Mouse (Mus musculus): Measurements from ENCODE around the gene Dtnb. TPM values are rescaled to one million over a fixed set of nuclear protein-coding genes. Genes with fewer than 3 reads are reported as not detected.

The Dtnb gene
- polyA plus RNA-seq, 1 experiment from 2014 or later, result 54.1 TPM

GRCm38 (mm10) chr12:3788421-3789051 lies 216.4 kb downstream of the Dtnb start:
- H3K4me1 ChIP-seq, result peaks cover 33% of the 10 kb centered on the region
- H3K9me3 ChIP-seq, result no peaks in the 10 kb centered on the region
- H3K36me3 ChIP-seq (replicated peaks), result no peaks in the 10 kb centered on the region
- 56% methylated on average over 5 of the region's 5 CpGs for WGBS
- H3K27ac ChIP-seq, result 0 out of 2 replicates have a peak overlapping the region, but pooled peaks have one; percentile 39
- no peak overlapping the region for H3K4me2 ChIP-seq
- no peaks in the 10 kb centered on the region for H3K27me3 ChIP-seq (replicated peaks)
- H3K4me3 ChIP-seq, result no peak overlapping the region
- no peak overlapping the region for H3K9ac ChIP-seq
- no peak for ATAC-seq (replicated peaks)

- no peak for ATAC-seq (replicated peaks)
These were observed 217.5 kb downstream of the Dtnb start for GRCm38 (mm10) chr12:3789626-3790185.

GRCm38 (mm10) chr12:3791257-3791656 lies 219.1 kb downstream of the Dtnb start:
- Histone ChIP-seq H3K9ac (peak overlapping the region; percentile 2; the same call in 1 of the 2 replicates), H3K27me3 (replicated peaks) (no peaks in the 10 kb centered on the region), H3K27ac (no peak overlapping the region), H3K4me3 (peak overlapping the region; percentile 34), H3K36me3 (replicated peaks) (no peaks in the 10 kb centered on the region), H3K4me2 (peak overlapping the region; percentile 51), H3K9me3 (no peaks in the 10 kb centered on the region), H3K4me1 (peaks cover 23% of the 10 kb centered on the region)
- peak; percentile 35 for ATAC-seq (replicated peaks)
- 60% methylated on average over 7 of the region's 7 CpGs for WGBS

More at GRCm38 (mm10) chr12:3789626-3790185, 217.5 kb downstream of the Dtnb start:
- H3K9ac ChIP-seq, result no peak overlapping the region
- H3K36me3 ChIP-seq (replicated peaks), result no peaks in the 10 kb centered on the region
- H3K4me2 ChIP-seq, result no peak overlapping the region
- H3K4me1 ChIP-seq, result peaks cover 24% of the 10 kb centered on the region
- no peak overlapping the region for H3K27ac ChIP-seq
- H3K9me3 ChIP-seq, result no peaks in the 10 kb centered on the region
- 67% methylated on average over 5 of the region's 5 CpGs for WGBS
- no peaks in the 10 kb centered on the region for H3K27me3 ChIP-seq (replicated peaks)
- no peak overlapping the region for H3K4me3 ChIP-seq

GRCm38 (mm10) chr12:3791732-3792131 lies 219.6 kb downstream of the Dtnb start:
- peak overlapping the region; percentile 34 for H3K4me3 ChIP-seq
- peak overlapping the region; percentile 51 for H3K4me2 ChIP-seq
- 0% methylated on average over 22 of the region's 22 CpGs for WGBS
- H3K27me3 ChIP-seq (replicated peaks), result no peaks in the 10 kb centered on the region
- peak overlapping the region; percentile 71 for H3K27ac ChIP-seq
- peak; percentile 93 for ATAC-seq (replicated peaks)
- no peaks in the 10 kb centered on the region for H3K9me3 ChIP-seq
- H3K4me1 ChIP-seq, result peaks cover 23% of the 10 kb centered on the region
- peak overlapping the region; percentile 34; the same call in 1 of the 2 replicates for H3K9ac ChIP-seq
- no peaks in the 10 kb centered on the region for H3K36me3 ChIP-seq (replicated peaks)

- H3K9ac ChIP-seq, result peak overlapping the region; percentile 34; the same call in 1 of the 2 replicates
- H3K36me3 ChIP-seq (replicated peaks), result no peaks in the 10 kb centered on the region
- peak; percentile 32 for ATAC-seq (replicated peaks)
These were observed 220.1 kb downstream of the Dtnb start for GRCm38 (mm10) chr12:3792248-3792647.

GRCm38 (mm10) chr12:3795569-3795968 lies 223.4 kb downstream of the Dtnb start:
- Histone ChIP-seq H3K27me3 (replicated peaks) (no peaks in the 10 kb centered on the region), H3K9ac (no peak overlapping the region), H3K4me1 (peaks cover 5% of the 10 kb centered on the region), H3K4me2 (no peak overlapping the region), H3K27ac (no peak overlapping the region), H3K9me3 (no peaks in the 10 kb centered on the region), H3K4me3 (no peak overlapping the region), H3K36me3 (replicated peaks) (no peaks in the 10 kb centered on the region)
- 31% methylated on average over 3 of the region's 4 CpGs for WGBS
- ATAC-seq (replicated peaks), result no peak

More at GRCm38 (mm10) chr12:3792248-3792647, 220.1 kb downstream of the Dtnb start:
- 25% methylated on average over 8 of the region's 8 CpGs for WGBS
- Histone ChIP-seq H3K4me2 (peak overlapping the region; percentile 51), H3K27me3 (replicated peaks) (no peaks in the 10 kb centered on the region), H3K27ac (peak overlapping the region; percentile 71), H3K4me3 (peak overlapping the region; percentile 34), H3K9me3 (no peaks in the 10 kb centered on the region), H3K4me1 (peaks cover 18% of the 10 kb centered on the region)

GRCm38 (mm10) chr12:3799551-3799950 lies 227.4 kb downstream of the Dtnb start:
- Histone ChIP-seq H3K4me1 (no peaks in the 10 kb centered on the region), H3K4me2 (no peak overlapping the region), H3K9ac (no peak overlapping the region), H3K27me3 (replicated peaks) (no peaks in the 10 kb centered on the region), H3K4me3 (no peak overlapping the region), H3K9me3 (no peaks in the 10 kb centered on the region), H3K27ac (no peak overlapping the region), H3K36me3 (replicated peaks) (no peaks in the 10 kb centered on the region)
- 86% methylated on average over 1 of the region's 1 CpGs for WGBS
- no peak for ATAC-seq (replicated peaks)

GRCm38 (mm10) chr12:3805852-3806251 lies 233.7 kb downstream of the Dtnb start, which contains the start of gene Dnmt3a:
Gene Dnmt3a, plus strand, starts transcription at chr12:3806007.
- peak; percentile 22 for ATAC-seq (replicated peaks)
- H3K36me3 ChIP-seq (replicated peaks), result no peaks in the 10 kb centered on the region
- peak within 1 kb of the TSS; percentile 93 for H3K27ac ChIP-seq
- peak within 1 kb of the TSS; percentile 80 for H3K4me3 ChIP-seq
- peak within 1 kb of the TSS; percentile 93 for H3K9ac ChIP-seq
- no peaks in the 10 kb centered on the region for H3K9me3 ChIP-seq
- peak within 1 kb of the TSS; percentile 73 for H3K4me2 ChIP-seq
- peaks cover 32% of the 10 kb centered on the region for H3K4me1 ChIP-seq
- WGBS, result 23% methylated on average over 4 of the region's 4 CpGs
- no peaks in the 10 kb centered on the region for H3K27me3 ChIP-seq (replicated peaks)

GRCm38 (mm10) chr12:3806271-3806684 lies 234.1 kb downstream of the Dtnb start:
- H3K27me3 ChIP-seq (replicated peaks), result no peaks in the 10 kb centered on the region
- under 1% methylated on average over 28 of the region's 41 CpGs for WGBS
- peak overlapping the region; percentile 80 for H3K4me3 ChIP-seq
- H3K4me1 ChIP-seq, result peaks cover 37% of the 10 kb centered on the region
- peak overlapping the region; percentile 93 for H3K27ac ChIP-seq
- H3K4me2 ChIP-seq, result peak overlapping the region; percentile 73
- peak overlapping the region; percentile 93 for H3K9ac ChIP-seq
- H3K36me3 ChIP-seq (replicated peaks), result no peaks in the 10 kb centered on the region
- H3K9me3 ChIP-seq, result no peaks in the 10 kb centered on the region
- ATAC-seq (replicated peaks), result peak; percentile 86

GRCm38 (mm10) chr12:3806703-3807547 lies 234.7 kb downstream of the Dtnb start:
- H3K4me3 ChIP-seq, result peak overlapping the region; percentile 80
- no peaks in the 10 kb centered on the region for H3K36me3 ChIP-seq (replicated peaks)
- no peaks in the 10 kb centered on the region for H3K27me3 ChIP-seq (replicated peaks)
- WGBS, result under 1% methylated on average over 69 of the region's 141 CpGs
- H3K27ac ChIP-seq, result peak overlapping the region; percentile 93
- H3K4me1 ChIP-seq, result peaks cover 42% of the 10 kb centered on the region
- H3K4me2 ChIP-seq, result peak overlapping the region; percentile 73
- ATAC-seq (replicated peaks), result peak; percentile 53
- H3K9ac ChIP-seq, result peak overlapping the region; percentile 93
- no peaks in the 10 kb centered on the region for H3K9me3 ChIP-seq

GRCm38 (mm10) chr12:3807548-3808395 lies 235.6 kb downstream of the Dtnb start:
- Histone ChIP-seq H3K27me3 (replicated peaks) (no peaks in the 10 kb centered on the region), H3K27ac (peak overlapping the region; percentile 93), H3K9me3 (no peaks in the 10 kb centered on the region), H3K4me2 (peak overlapping the region; percentile 73), H3K4me3 (peak overlapping the region; percentile 80), H3K4me1 (peaks cover 47% of the 10 kb centered on the region), H3K9ac (peak overlapping the region; percentile 93), H3K36me3 (replicated peaks) (no peaks in the 10 kb centered on the region)
- under 1% methylated on average over 68 of the region's 105 CpGs for whole genome bisulfite sequencing
- peak; percentile 55 for ATAC-seq (replicated peaks)
